In genomic region chr3:153749359-153749758, GRCm38 (mm10) we compare ENCODE assay signal across 26 mouse cellular contexts.
"Had no signal": no experiment of that assay in that cellular context is flagged by ENCODE, and none has a peak within 500 bp of the region (broad histone marks: within the 10 kb centered on the region; RNA-seq: fewer than 3 reads in every experiment).

No protein-coding gene starts in this region.

- H3K27me3 ChIP-seq: embryonic facial prominence, embryonic 12.5 days; embryonic facial prominence, embryonic 13.5 days; embryonic facial prominence, embryonic 15.5 days; forebrain, embryonic 12.5 days; forebrain, embryonic 13.5 days; forebrain, embryonic 15.5 days had no signal

- H3K36me3 ChIP-seq: embryonic facial prominence, embryonic 10.5 days; embryonic facial prominence, embryonic 12.5 days; embryonic facial prominence, embryonic 13.5 days; embryonic facial prominence, embryonic 15.5 days; forebrain, embryonic 10.5 days; forebrain, embryonic 12.5 days; forebrain, embryonic 15.5 days; heart, embryonic 10.5 days had no signal

- ATAC-seq: forebrain, embryonic 13.5 days; forebrain, embryonic 14.5 days; forebrain, embryonic 15.5 days; forebrain, embryonic 16.5 days; forebrain, postnatal 0 days had no signal

- H3K4me2 ChIP-seq: embryonic facial prominence, embryonic 12.5 days; embryonic facial prominence, embryonic 13.5 days; embryonic facial prominence, embryonic 15.5 days; forebrain, embryonic 12.5 days; forebrain, embryonic 13.5 days; forebrain, embryonic 15.5 days had no signal

- DNase-seq: cerebellum, adult 9-11 months; cerebellum, postnatal 10 days; cerebellum, postnatal 14 days; cerebellum, postnatal 25 days; cerebellum, postnatal 36 days; embryo, embryonic 11 days; forebrain, postnatal 0 days; gastrocnemius, adult 2 months; gastrocnemius, postnatal 10 days; gastrocnemius, postnatal 14 days; gastrocnemius, postnatal 25 days; gastrocnemius, postnatal 36 days; heart, adult 18-20 months; heart, adult 2 months had no signal

- H3K4me3 ChIP-seq: embryonic facial prominence, embryonic 10.5 days; embryonic facial prominence, embryonic 12.5 days; embryonic facial prominence, embryonic 13.5 days; embryonic facial prominence, embryonic 15.5 days; erythroblast, embryonic 14.5 days; forebrain, embryonic 10.5 days; forebrain, embryonic 12.5 days; forebrain, embryonic 13.5 days; forebrain, embryonic 15.5 days; gastrocnemius, adult 2 months; heart, adult 2 months; heart, embryonic 10.5 days had no signal

- H3K27ac ChIP-seq: embryonic facial prominence, embryonic 10.5 days; embryonic facial prominence, embryonic 12.5 days; embryonic facial prominence, embryonic 13.5 days; embryonic facial prominence, embryonic 15.5 days; forebrain, embryonic 10.5 days; forebrain, embryonic 12.5 days; forebrain, embryonic 13.5 days; forebrain, embryonic 15.5 days; gastrocnemius, adult 2 months; heart, adult 2 months; heart, embryonic 10.5 days had no signal

- H3K9ac ChIP-seq: embryonic facial prominence, embryonic 12.5 days; embryonic facial prominence, embryonic 13.5 days; embryonic facial prominence, embryonic 15.5 days; forebrain, embryonic 12.5 days; forebrain, embryonic 13.5 days; forebrain, embryonic 15.5 days; forebrain, postnatal 0 days had no signal

- H3K9me3 ChIP-seq: embryonic facial prominence, embryonic 10.5 days; embryonic facial prominence, embryonic 12.5 days; embryonic facial prominence, embryonic 13.5 days; embryonic facial prominence, embryonic 15.5 days; forebrain, embryonic 10.5 days; forebrain, embryonic 12.5 days; forebrain, embryonic 13.5 days; forebrain, embryonic 15.5 days; heart, embryonic 10.5 days had no signal

- H3K4me1 ChIP-seq: embryonic facial prominence, embryonic 12.5 days; forebrain, embryonic 12.5 days; forebrain, embryonic 13.5 days; forebrain, embryonic 15.5 days had no signal
